Mouse (Mus musculus) kidney, postnatal 0 days (tissue): Measurements from ENCODE around the gene Ubl4b. TPM values are rescaled to one million over a fixed set of nuclear protein-coding genes. Genes with fewer than 3 reads are reported as not detected.
A peak's percentile ranks its signal among the peaks of the same experiment; 100 is the strongest.

ENCODE experiments used
- ATAC-seq: fragments of 200-750 bp; cut with Nextera tagmentation; replicated peaks from 2 replicates; pipeline ENCODE4 v1.8.0; 2017; ENCODE audit warnings: low read depth, moderate number of reproducible peaks, moderate TSS enrichment, moderate library complexity; ENCODE audit not compliant: low FRiP score
- DNase-seq: peaks from one replicate; pipeline ENCODE4 v3.0.0-alpha.2; 2016; ENCODE audit warnings: low spot score
- H3K27ac ChIP-seq: fragments of 300-500 bp; sonication (generic); 2 replicates; pipeline ENCODE4 v1.5.1; 2014; ENCODE audit warnings: mild to moderate bottlenecking
- H3K27me3 ChIP-seq: fragments of 300-500 bp; sonication (generic); 2 replicates; pipeline ENCODE4 v1.6.1; 2014; ENCODE audit warnings: low read length, mixed read lengths; ENCODE audit not compliant: insufficient read depth
- H3K36me3 ChIP-seq: fragments of 300-500 bp; sonication (generic); 2 replicates; pipeline ENCODE4 v1.6.1; 2014; ENCODE audit warnings: low read length, mixed read lengths; ENCODE audit not compliant: insufficient read depth
- H3K4me1 ChIP-seq: fragments of 300-500 bp; sonication (generic); replicated peaks from 2 replicates; pipeline ENCODE4 v1.6.1; 2014; ENCODE audit warnings: antibody characterized with exemption, low read length, mixed read lengths; ENCODE audit not compliant: insufficient read depth
- H3K4me2 ChIP-seq: fragments of 300-500 bp; sonication (generic); 2 replicates; pipeline ENCODE4 v1.6.1; 2014; ENCODE audit warnings: mild to moderate bottlenecking, low read length, moderate library complexity, mixed read lengths
- H3K4me3 ChIP-seq: fragments of 300-500 bp; sonication (generic); replicated peaks from 2 replicates; pipeline ENCODE4 v1.5.1; 2014; ENCODE audit warnings: low read depth, low read length
- H3K9ac ChIP-seq: fragments of 300-500 bp; sonication (generic); 2 replicates; pipeline ENCODE4 v1.6.1; 2014; ENCODE audit warnings: low read depth, low read length
- H3K9me3 ChIP-seq: fragments of 300-500 bp; sonication (generic); replicated peaks from 2 replicates; pipeline ENCODE4 v1.6.1; 2016; ENCODE audit warnings: low read length, inconsistent platforms, mixed read lengths
- CTCF ChIP-seq: IDR thresholded peaks from 2 replicates; pipeline ENCODE4 v1.5.1; 2016; ENCODE audit warnings: antibody characterized with exemption, low read depth, mild to moderate bottlenecking, moderate library complexity
- WGBS: fragments of 180-500 bp; shearing (Covaris S2); extraction: QIAGEN DNeasy Blood & Tissue Kit; methylation state at CpG from one replicate; pipeline ENCODE4 v1.1.7; 2014; 5-methylcytosine and 5-hydroxymethylcytosine counted together
- polyA plus RNA-seq: library from polyadenylated mRNA; unstranded; fragments of >200 nt; fragmentation: Nextera tagmentation; extraction: Ambion mirVana; gene quantifications from 2 replicates; pipeline ENCODE4 v1.2.1, GENCODE M21; 2015

The Ubl4b gene
- polyA plus RNA-seq, 1 experiment from 2014 or later: not detected

DNA sequence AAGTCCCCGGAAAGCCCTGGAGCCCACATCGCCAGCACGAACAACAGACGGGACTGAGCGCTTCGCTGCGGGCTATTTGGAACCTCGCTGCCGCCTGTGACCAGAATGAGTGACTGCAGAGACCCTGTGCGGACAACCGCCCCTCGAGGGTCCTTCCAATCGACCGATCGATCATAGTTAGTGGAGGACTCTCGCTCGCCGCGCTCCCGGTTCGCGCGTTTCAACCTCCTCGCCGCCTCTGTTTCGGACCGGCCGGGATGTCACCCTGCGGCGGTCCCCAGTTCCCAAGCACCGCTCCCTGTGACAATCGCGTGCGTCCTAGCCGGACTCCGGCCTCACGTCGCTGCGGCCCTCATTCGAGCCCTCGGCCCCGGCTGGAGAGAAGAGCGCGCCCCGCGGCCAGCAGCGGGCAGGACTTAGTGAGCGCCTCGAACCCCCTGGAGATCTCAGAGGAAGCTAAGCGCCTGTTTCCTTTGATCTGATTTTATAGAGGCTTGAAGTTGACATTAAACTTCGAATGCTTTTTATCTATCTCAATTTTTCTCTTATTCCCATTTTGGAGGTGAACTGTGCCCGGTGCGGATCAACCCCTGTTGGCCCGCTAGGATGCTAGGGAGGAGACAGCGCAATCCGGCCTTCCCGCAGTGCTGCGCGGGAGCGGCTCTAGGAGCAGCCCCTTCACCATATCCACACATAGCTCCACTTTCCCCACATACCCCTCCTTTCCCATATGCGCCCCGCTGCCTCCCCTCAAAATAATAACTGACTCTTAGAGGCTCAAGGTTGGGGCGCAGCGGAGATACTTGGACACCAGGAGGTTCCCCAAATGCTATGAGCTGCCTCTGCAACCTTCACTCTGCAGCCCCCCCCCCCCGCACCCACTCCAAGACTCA, 28.2 kb upstream of the Ubl4b start:
- DNase-seq: no peak
- WGBS: 1% methylated on average over 65 of the region's 65 CpGs
- ATAC-seq: no peak
- no peak overlapping the region for H3K27ac ChIP-seq
- peak overlapping the region; percentile 32 for H3K4me3 ChIP-seq
- H3K4me1 ChIP-seq: 0 out of 2 replicates have a peak, but pooled peaks cover 3% of the 10 kb centered on the region
- TF ChIP-seq CTCF: no peak
- H3K9ac ChIP-seq: no peak overlapping the region
- H3K27me3 ChIP-seq: peaks cover 65% of the 10 kb centered on the region
- no peaks in the 10 kb centered on the region for H3K36me3 ChIP-seq
- no peaks in the 10 kb centered on the region for H3K9me3 ChIP-seq
- peak overlapping the region; percentile 52 for H3K4me2 ChIP-seq

- DNase-seq (no peak), ATAC-seq (no peak)
- Histone ChIP-seq H3K4me1 (0 out of 2 replicates have a peak, but pooled peaks cover 3% of the 10 kb centered on the region), H3K4me2 (peak overlapping the region; percentile 52), H3K9me3 (no peaks in the 10 kb centered on the region), H3K27me3 (peaks cover 58% of the 10 kb centered on the region), H3K9ac (no peak overlapping the region), H3K4me3 (peak overlapping the region; percentile 32; the same call in 1 of the 2 replicates), H3K27ac (no peak overlapping the region), H3K36me3 (no peaks in the 10 kb centered on the region)
- 3% methylated on average over 18 of the region's 18 CpGs for WGBS
- no peak for TF ChIP-seq CTCF
Measured at GRCm38 (mm10) chr3:107582130-107582874, 27.4 kb upstream of the Ubl4b start.

- TF ChIP-seq CTCF: no peak
- H3K4me2 ChIP-seq: no peak overlapping the region
- no peak overlapping the region for H3K4me3 ChIP-seq
- DNase-seq (no peak), ATAC-seq (no peak)
- no peak overlapping the region for H3K27ac ChIP-seq
- 0 out of 2 replicates have a peak, but pooled peaks cover 3% of the 10 kb centered on the region for H3K4me1 ChIP-seq
- no peak overlapping the region for H3K9ac ChIP-seq
- H3K9me3 ChIP-seq: no peaks in the 10 kb centered on the region
- H3K36me3 ChIP-seq: no peaks in the 10 kb centered on the region
- 7% methylated on average over 15 of the region's 15 CpGs for WGBS
- H3K27me3 ChIP-seq: peaks cover 51% of the 10 kb centered on the region
Measured at GRCm38 (mm10) chr3:107581103-107582010, 26.5 kb upstream of the Ubl4b start.

DNA sequence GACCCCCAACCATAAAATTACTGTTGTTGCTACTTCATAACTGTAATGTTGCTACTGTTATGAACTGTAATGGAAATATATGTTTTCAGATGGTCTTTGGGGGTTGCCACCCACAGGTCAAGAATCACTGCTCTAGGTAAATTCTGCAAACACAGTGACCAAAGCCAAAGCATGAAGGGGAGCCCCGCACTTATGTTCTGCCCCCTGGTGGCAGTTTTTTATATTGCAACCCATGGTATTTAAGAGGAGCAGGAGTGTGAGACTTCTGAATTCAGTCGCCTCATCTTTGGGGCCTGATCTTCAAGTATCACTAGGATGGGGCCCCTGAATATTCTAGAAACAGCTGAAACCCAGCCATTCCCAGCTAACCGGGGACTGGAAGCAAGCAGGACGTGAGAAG, 24.6 kb upstream of the Ubl4b start:
- H3K4me1 ChIP-seq: 0 out of 2 replicates have a peak, but pooled peaks cover 3% of the 10 kb centered on the region
- 10% methylated on average over 4 of the region's 4 CpGs for WGBS
- H3K4me2 ChIP-seq: no peak overlapping the region
- DNase-seq (peak; percentile 71), ATAC-seq (no peak)
- no peak overlapping the region for H3K27ac ChIP-seq
- H3K27me3 ChIP-seq: peaks cover 36% of the 10 kb centered on the region
- no peak overlapping the region for H3K4me3 ChIP-seq
- H3K36me3 ChIP-seq: no peaks in the 10 kb centered on the region
- H3K9ac ChIP-seq: no peak overlapping the region
- TF ChIP-seq CTCF: peak; percentile 84
- H3K9me3 ChIP-seq: no peaks in the 10 kb centered on the region

GRCm38 (mm10) chr3:107577810-107578390, 23.0 kb upstream of the Ubl4b start:
- no peak for TF ChIP-seq CTCF
- Histone ChIP-seq H3K9me3 (no peaks in the 10 kb centered on the region), H3K27me3 (peaks cover 22% of the 10 kb centered on the region), H3K9ac (no peak overlapping the region), H3K27ac (no peak overlapping the region), H3K4me3 (no peak overlapping the region), H3K4me1 (0 out of 2 replicates have a peak, but pooled peaks cover 1% of the 10 kb centered on the region), H3K36me3 (no peaks in the 10 kb centered on the region), H3K4me2 (no peak overlapping the region)
- 0 out of 2 replicates have a peak, but pooled peaks have one; percentile 17 for ATAC-seq
- no peak for DNase-seq
- WGBS: 29% methylated on average over 3 of the region's 3 CpGs
